Mouse (Mus musculus) heart, postnatal 0 days (tissue): ENCODE data around the gene Gm20695. TPM values are rescaled to one million over a fixed set of nuclear protein-coding genes. Genes with fewer than 3 reads are reported as not detected.

ENCODE experiments used
- ATAC-seq: fragments of 200-750 bp; cut with Nextera tagmentation; 2 replicates; pipeline ENCODE4 v1.8.0; 2017; ENCODE audit warnings: low read depth, moderate number of reproducible peaks, moderate library complexity; ENCODE audit not compliant: insufficient read depth
- DNase-seq: peaks from one replicate; pipeline ENCODE4 v3.0.0-alpha.2; 2016; ENCODE audit warnings: low spot score
- H3K27ac ChIP-seq: fragments of 300-500 bp; sonication (generic); 2 replicates; pipeline ENCODE4 v1.5.1; 2014; ENCODE audit warnings: low read depth, mild to moderate bottlenecking
- H3K27me3 ChIP-seq: fragments of 300-500 bp; sonication (generic); 2 replicates; pipeline ENCODE4 v1.6.1; 2014; ENCODE audit warnings: low read length, mixed read lengths; ENCODE audit not compliant: control insufficient read depth, insufficient read depth
- H3K36me3 ChIP-seq: fragments of 300-500 bp; sonication (generic); replicated peaks from 2 replicates; pipeline ENCODE4 v1.6.1; 2014; ENCODE audit warnings: low read length, mixed read lengths; ENCODE audit not compliant: control insufficient read depth, insufficient read depth
- H3K4me1 ChIP-seq: fragments of 300-500 bp; sonication (generic); 2 replicates; pipeline ENCODE4 v1.6.1; 2014; ENCODE audit warnings: antibody characterized with exemption; ENCODE audit not compliant: control insufficient read depth, insufficient read depth
- H3K4me2 ChIP-seq: fragments of 300-500 bp; sonication (generic); 2 replicates; pipeline ENCODE4 v1.6.1; 2014; ENCODE audit warnings: low read depth, mild to moderate bottlenecking, low read length, moderate library complexity
- H3K4me3 ChIP-seq: fragments of 300-500 bp; sonication (generic); 2 replicates; pipeline ENCODE4 v1.5.1; 2014; ENCODE audit warnings: low read depth, low read length
- H3K9ac ChIP-seq: fragments of 300-500 bp; sonication (generic); replicated peaks from 2 replicates; pipeline ENCODE4 v1.6.1; 2014; ENCODE audit warnings: low read depth, low read length, mixed read lengths
- H3K9me3 ChIP-seq: fragments of 300-500 bp; sonication (generic); replicated peaks from 2 replicates; pipeline ENCODE4 v1.6.1; 2016; ENCODE audit warnings: low read length; ENCODE audit not compliant: control insufficient read depth
- CTCF ChIP-seq: IDR thresholded peaks from 2 replicates; pipeline ENCODE4 v1.5.1; 2016; ENCODE audit warnings: antibody characterized with exemption, control low read depth, low read depth
- EP300 ChIP-seq: IDR thresholded peaks from 2 replicates; pipeline ENCODE4 v1.6.1; 2016; ENCODE audit warnings: antibody characterized with exemption, low read depth
- WGBS: fragments of 180-500 bp; shearing (Covaris S2); extraction: QIAGEN DNeasy Blood & Tissue Kit; methylation state at CpG from one replicate; pipeline ENCODE4 v1.1.7; 2014; 5-methylcytosine and 5-hydroxymethylcytosine counted together
- polyA plus RNA-seq: library from polyadenylated mRNA; unstranded; fragments of >200 nt; fragmentation: Nextera tagmentation; extraction: Ambion mirVana; gene quantifications from 2 replicates; pipeline ENCODE4 v1.2.1, GENCODE M21; 2015
- total RNA-seq: library from RNA; depleted of rRNA; stranded (reverse); fragments of >200 nt; gene quantifications from 2 replicates; pipeline ENCODE4 v1.2.3, GENCODE M21; 2014; ENCODE audit warnings: low replicate concordance

Gm20695 gene
- total and polyA plus RNA-seq, 2 experiments from 2014 or later, result 1.2 TPM; not detected in 1

GRCm38 (mm10) chr16:3876346-3876745 is 8.1 kb upstream of the Gm20695 start:
- no peaks in the 10 kb centered on the region for H3K9me3 ChIP-seq
- H3K27ac ChIP-seq, result no peak overlapping the region
- H3K9ac ChIP-seq, result no peak overlapping the region
- no peaks in the 10 kb centered on the region for H3K27me3 ChIP-seq
- ATAC-seq (no peak), DNase-seq (no peak)
- TF ChIP-seq EP300 (no peak), CTCF (no peak)
- WGBS, result 88% methylated on average over 4 of the region's 4 CpGs
- H3K36me3 ChIP-seq, result 0 out of 2 replicates have a peak, but pooled peaks cover 6% of the 10 kb centered on the region
- H3K4me2 ChIP-seq, result no peak overlapping the region
- no peak overlapping the region for H3K4me3 ChIP-seq
- peaks cover 11% of the 10 kb centered on the region for H3K4me1 ChIP-seq

DNA sequence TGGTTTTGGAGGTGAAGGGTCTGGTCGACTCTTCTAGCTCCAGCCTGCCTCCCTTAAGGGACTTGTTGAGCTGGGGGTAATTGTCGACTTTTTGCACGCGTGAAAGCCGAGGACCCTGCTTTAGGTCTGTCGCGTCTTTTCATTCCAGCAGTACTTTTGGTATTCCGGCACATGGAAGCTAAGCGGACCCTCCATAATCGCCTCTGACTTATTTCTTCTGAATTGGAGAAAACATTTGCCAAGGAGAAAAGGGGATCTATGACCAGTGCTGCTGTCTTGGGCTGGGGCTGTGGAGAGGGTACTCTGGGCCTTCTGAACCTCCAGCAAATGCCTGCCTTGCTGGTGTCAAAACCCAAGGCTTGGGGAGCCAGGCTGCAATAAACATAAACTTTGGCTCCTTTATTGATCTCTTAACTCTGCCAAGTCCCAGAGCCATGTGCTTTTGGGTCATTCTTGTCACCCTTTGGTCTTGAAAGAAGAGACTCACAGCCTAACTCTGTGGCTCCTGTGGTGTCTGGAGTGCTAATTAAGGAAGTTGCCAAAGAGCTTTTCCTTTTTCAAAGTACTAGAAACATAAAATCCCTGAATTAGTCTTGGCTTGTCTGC is 720 bp downstream of the Gm20695 start:
- ATAC-seq (no peak), DNase-seq (peak; percentile 25)
- WGBS, result 2% methylated on average over 10 of the region's 10 CpGs
- Histone ChIP-seq H3K4me2 (peak overlapping the region; percentile 77), H3K36me3 (0 out of 2 replicates have a peak, but pooled peaks cover 4% of the 10 kb centered on the region), H3K4me1 (peaks cover 12% of the 10 kb centered on the region), H3K27ac (peak overlapping the region; percentile 96), H3K9me3 (no peaks in the 10 kb centered on the region), H3K27me3 (no peaks in the 10 kb centered on the region), H3K9ac (peak overlapping the region; percentile 87), H3K4me3 (peak overlapping the region; percentile 95)
- TF ChIP-seq EP300, result no peak
- no peak for TF ChIP-seq CTCF

DNA sequence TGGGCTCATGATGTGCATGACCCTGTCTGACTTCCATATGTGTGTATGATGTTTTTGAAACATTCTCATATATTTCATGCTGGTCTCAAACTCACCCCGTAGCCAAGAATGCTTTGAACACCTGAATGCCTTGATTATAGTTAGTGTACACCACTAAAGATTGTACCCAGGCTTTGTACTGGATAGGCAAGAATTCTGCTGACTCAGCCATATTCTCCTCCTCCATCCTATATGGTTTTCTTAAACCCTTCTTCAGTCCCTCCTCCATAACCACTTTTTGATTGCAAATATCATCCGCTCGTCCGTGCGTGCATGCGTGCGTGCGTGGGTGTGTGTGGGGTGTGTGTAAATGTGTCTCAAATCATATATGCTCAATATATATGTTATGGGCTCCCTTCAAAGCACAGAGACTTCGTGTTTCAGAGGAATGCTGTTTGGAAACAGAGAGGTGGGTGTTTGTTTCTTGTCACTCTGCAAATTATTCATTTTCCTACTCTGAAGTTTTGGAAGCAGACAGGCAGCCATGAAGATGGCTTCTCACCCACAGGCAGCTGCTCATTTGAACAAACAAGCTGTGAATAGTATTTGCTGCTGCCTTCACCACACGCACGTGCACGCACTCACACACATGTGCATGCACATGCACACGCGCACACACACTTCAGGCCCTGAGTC is 7.3 kb downstream of the Gm20695 start:
- Histone ChIP-seq H3K4me3 (no peak overlapping the region), H3K36me3 (peaks cover 15% of the 10 kb centered on the region; the same call in 1 of the 2 replicates), H3K9ac (no peak overlapping the region), H3K4me2 (no peak overlapping the region), H3K4me1 (peaks cover 13% of the 10 kb centered on the region; the same call in 1 of the 2 replicates), H3K27me3 (no peaks in the 10 kb centered on the region), H3K9me3 (no peaks in the 10 kb centered on the region), H3K27ac (no peak overlapping the region)
- DNase-seq, result no peak
- TF ChIP-seq CTCF (no peak), EP300 (no peak)
- whole genome bisulfite sequencing, result 91% methylated on average over 14 of the region's 14 CpGs
- ATAC-seq, result no peak

- Histone ChIP-seq H3K27ac (peak overlapping the region; percentile 87), H3K9me3 (no peaks in the 10 kb centered on the region), H3K4me1 (peaks cover 13% of the 10 kb centered on the region; the same call in 1 of the 2 replicates), H3K27me3 (no peaks in the 10 kb centered on the region), H3K36me3 (peaks cover 35% of the 10 kb centered on the region), H3K4me2 (no peak overlapping the region), H3K4me3 (no peak overlapping the region), H3K9ac (no peak overlapping the region)
- DNase-seq (peak; percentile 79), ATAC-seq (peak; percentile 77)
- TF ChIP-seq CTCF, result no peak
- WGBS, result 11% methylated on average over 3 of the region's 3 CpGs
Measured at GRCm38 (mm10) chr16:3893739-3894138, 9.3 kb downstream of the Gm20695 start.

DNA sequence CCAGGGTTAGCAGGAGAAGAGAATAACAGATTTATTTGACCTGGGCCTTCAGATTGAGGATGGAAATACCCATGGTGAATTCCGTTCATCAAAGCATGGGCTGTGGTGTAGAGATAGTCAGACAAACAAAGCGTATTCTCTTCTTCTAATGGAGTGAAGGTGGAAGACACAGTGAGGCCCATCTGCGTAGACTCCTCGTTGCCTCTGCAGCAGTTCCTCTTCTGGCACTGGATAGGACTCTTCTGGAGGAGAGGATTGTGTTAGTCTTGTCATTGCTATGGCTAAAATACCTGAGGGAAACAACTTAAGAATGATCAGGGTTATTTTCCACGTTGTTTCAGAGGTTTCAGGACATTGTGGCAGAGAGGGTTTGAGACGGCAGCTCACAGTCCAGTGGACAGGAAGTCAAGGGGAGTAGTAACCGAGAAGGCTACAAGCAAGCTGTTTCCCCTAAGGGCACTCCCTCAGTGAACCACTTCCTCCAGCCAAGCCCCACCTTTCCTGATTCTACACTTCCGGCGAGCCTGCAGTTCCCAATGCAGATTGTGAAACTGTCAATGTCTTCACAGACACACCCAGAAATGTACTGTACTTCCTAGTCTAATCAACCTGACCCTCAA is 10.8 kb downstream of the Gm20695 start:
- Histone ChIP-seq H3K4me2 (peak overlapping the region; percentile 39), H3K36me3 (peaks cover 51% of the 10 kb centered on the region)
- ATAC-seq, result peak; percentile 71

More for the DNA sequence above, 10.8 kb downstream of the Gm20695 start:
- Histone ChIP-seq H3K27me3 (no peaks in the 10 kb centered on the region), H3K27ac (peak overlapping the region; percentile 87), H3K9me3 (no peaks in the 10 kb centered on the region), H3K9ac (no peak overlapping the region), H3K4me3 (no peak overlapping the region), H3K4me1 (peaks cover 13% of the 10 kb centered on the region; the same call in 1 of the 2 replicates)
- peak; percentile 68 for DNase-seq
- TF ChIP-seq EP300 (no peak), CTCF (no peak)
- 62% methylated on average over 9 of the region's 9 CpGs for WGBS
